Mouse (Mus musculus) limb, embryonic 12.5 days (tissue): Measurements from ENCODE around the gene Ugt1a8. TPM values are rescaled to one million over a fixed set of nuclear protein-coding genes. Genes with fewer than 3 reads are reported as not detected.
"Not testable (repeated sequence)": the region's sequence is repeated elsewhere in the genome, so short reads cannot be mapped to it uniquely, and the experiment has no call there.

Source experiments
- ATAC-seq: fragments of 200-750 bp; cut with Nextera tagmentation; 2 replicates; pipeline ENCODE4 v1.8.0; 2017; ENCODE audit warnings: low read depth, moderate TSS enrichment; ENCODE audit not compliant: insufficient number of reproducible peaks, insufficient read depth, low FRiP score, low TSS enrichment
- H3K27ac ChIP-seq: fragments of 300-500 bp; sonication (generic); 2 replicates; pipeline ENCODE4 v1.5.1; 2016; ENCODE audit warnings: mild to moderate bottlenecking, moderate library complexity
- H3K27me3 ChIP-seq: fragments of 300-500 bp; sonication (generic); 2 replicates; pipeline ENCODE4 v1.6.1; 2016; ENCODE audit warnings: mild to moderate bottlenecking, moderate library complexity
- H3K36me3 ChIP-seq: fragments of 300-500 bp; sonication (generic); 2 replicates; pipeline ENCODE4 v1.6.1; 2016; ENCODE audit warnings: mild to moderate bottlenecking, moderate library complexity
- H3K4me1 ChIP-seq: fragments of 300-500 bp; sonication (generic); replicated peaks from 2 replicates; pipeline ENCODE4 v1.6.1; 2016
- H3K4me2 ChIP-seq: fragments of 300-500 bp; sonication (generic); 2 replicates; pipeline ENCODE4 v1.6.1; 2016; ENCODE audit warnings: mild to moderate bottlenecking, moderate library complexity
- H3K4me3 ChIP-seq: fragments of 300-500 bp; sonication (generic); replicated peaks from 2 replicates; pipeline ENCODE4 v1.5.1; 2016; ENCODE audit warnings: mild to moderate bottlenecking
- H3K9ac ChIP-seq: fragments of 300-500 bp; sonication (generic); replicated peaks from 2 replicates; pipeline ENCODE4 v1.6.1; 2016; ENCODE audit warnings: mild to moderate bottlenecking, moderate library complexity
- H3K9me3 ChIP-seq: fragments of 300-500 bp; sonication (generic); 2 replicates; pipeline ENCODE4 v1.6.1; 2016; ENCODE audit warnings: mild to moderate bottlenecking, moderate library complexity
- WGBS: fragments of 180-500 bp; shearing (Covaris S2); methylation state at CpG from one replicate; pipeline ENCODE4 v1.1.7; 2016; 5-methylcytosine and 5-hydroxymethylcytosine counted together
- polyA plus RNA-seq: library from polyadenylated mRNA; unstranded; fragments of >200 nt; fragmentation: Nextera tagmentation; extraction: Ambion mirVana; gene quantifications from 2 replicates; pipeline ENCODE4 v1.2.1, GENCODE M21; 2016

Ugt1a8 gene
- polyA plus RNA-seq, 1 experiment from 2014 or later = not detected

DNA sequence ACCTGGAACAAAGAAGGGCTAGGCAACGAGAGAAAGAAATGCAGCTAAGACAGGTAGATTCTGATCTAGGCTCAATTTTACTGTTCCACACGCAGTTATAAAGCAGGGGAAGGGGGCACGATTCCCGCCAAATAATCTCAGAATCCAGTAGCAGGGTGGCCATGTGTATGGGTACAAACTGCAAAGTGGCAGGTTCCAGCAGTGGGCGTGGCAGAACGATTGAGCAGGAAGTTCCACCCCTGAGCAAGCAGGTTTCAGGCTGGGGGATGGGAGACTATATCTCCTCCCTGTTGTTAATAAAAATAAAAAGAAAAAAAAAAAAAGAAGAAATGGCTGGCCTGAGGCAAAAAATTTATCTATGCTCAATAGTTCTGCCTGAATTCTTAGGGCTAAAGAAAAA lies 25.2 kb downstream of the Ugt1a8 start:
- H3K9ac ChIP-seq, H3K4me1 ChIP-seq, H3K27me3 ChIP-seq, H3K27ac ChIP-seq, ATAC-seq, H3K4me2 ChIP-seq, H3K9me3 ChIP-seq, H3K36me3 ChIP-seq, H3K4me3 ChIP-seq: not testable (repeated sequence)
- WGBS = 90% methylated on average over 6 of the region's 6 CpGs

DNA sequence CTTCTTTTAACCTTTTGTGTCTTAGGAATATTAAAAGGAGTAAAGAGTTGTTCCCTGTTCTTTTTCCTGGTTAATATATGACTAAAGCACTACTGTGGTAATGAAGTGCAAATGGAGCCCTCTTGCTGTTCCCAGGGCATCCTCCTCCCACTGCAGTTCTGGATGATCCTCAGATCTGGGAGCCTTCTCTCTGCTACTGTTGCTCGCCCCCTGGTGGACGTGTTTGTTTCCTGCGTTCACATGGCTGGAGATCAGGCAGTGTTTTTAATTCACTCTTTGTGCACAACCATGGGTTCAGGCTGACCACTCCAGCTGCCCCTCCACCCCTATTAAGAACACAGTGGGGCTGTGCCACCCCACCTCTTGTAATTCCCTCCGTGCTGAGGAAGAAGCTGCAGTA lies 32.9 kb downstream of the Ugt1a8 start:
- not testable (repeated sequence) for H3K27me3 ChIP-seq, H3K9me3 ChIP-seq, H3K4me2 ChIP-seq, H3K36me3 ChIP-seq, H3K4me1 ChIP-seq, H3K9ac ChIP-seq, ATAC-seq, H3K4me3 ChIP-seq, H3K27ac ChIP-seq
- 20% methylated on average over 3 of the region's 4 CpGs for WGBS

DNA sequence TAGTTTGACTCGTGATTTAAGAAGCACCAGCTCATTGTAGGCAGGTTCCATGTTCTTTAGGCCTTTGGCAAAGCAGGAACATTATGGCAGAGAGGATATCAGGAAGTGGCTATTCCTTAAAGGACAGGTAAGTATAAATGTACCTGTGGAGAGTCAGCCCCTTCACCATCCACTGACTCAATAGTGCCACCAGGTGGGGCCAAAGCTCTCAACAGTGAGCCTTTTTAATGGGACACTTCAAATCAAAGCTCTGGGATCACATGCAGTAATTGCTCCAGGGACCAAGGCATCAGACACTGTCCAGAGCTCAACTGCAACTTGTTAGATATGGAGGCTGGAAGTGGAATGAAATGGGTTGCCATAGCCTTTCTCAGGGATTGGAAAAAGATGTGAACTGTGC lies 33.9 kb downstream of the Ugt1a8 start:
- not testable (repeated sequence) for H3K9me3 ChIP-seq, H3K27me3 ChIP-seq, H3K4me3 ChIP-seq, H3K27ac ChIP-seq, ATAC-seq, H3K4me1 ChIP-seq, H3K36me3 ChIP-seq, H3K9ac ChIP-seq, H3K4me2 ChIP-seq
- no CpG with 5 or more reads among the region's 1 CpGs for WGBS

DNA sequence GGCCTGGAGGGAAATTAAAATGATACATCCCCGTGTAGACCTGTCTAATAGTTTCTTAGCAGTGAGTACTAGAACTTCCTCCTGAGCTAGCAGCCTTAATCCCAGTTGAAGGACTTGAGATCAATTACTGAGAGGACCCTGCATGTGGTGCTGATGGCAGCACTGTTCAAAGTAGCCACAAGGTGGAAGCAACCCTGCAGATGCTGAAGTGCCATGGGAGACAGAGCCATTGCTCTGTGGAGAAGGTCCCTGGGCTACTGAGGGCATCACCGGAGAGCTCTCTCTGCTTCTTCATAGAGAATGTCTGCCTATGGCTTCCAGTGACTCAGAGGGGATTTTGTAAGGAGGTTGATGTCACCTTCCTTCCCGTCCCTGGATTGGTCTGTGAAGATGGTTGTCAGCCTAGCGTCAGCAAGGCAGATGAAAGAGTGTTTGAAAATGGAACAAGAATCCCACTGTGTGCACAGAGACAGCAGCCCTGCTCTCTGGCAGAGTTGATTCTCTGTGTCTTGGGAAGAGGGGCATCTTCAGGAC lies 38.3 kb downstream of the Ugt1a8 start:
- WGBS = 75% methylated on average over 4 of the region's 4 CpGs
- not testable (repeated sequence) for H3K4me2 ChIP-seq, H3K36me3 ChIP-seq, ATAC-seq, H3K4me3 ChIP-seq, H3K27ac ChIP-seq, H3K9ac ChIP-seq, H3K9me3 ChIP-seq, H3K4me1 ChIP-seq, H3K27me3 ChIP-seq

DNA sequence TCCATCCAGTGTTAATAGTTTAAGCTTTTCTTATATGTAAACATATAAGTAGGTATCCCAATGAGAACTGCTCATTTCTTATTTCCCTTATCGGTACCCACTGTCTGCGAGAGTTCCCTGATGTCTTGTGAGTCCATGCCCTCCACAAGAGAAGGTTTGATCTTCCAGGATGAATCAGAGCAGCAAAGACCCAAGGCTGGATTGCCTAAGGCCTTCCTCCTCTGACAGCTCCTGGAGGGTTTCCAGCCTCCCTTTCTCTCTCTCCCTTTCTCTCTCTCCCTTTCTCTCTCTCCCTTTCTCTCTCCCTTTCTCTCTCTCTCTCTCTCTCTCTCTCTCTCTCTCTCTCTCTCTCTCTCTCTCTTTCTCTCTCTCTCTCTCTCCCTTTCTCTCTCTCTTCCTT lies 41.5 kb downstream of the Ugt1a8 start:
- not testable (repeated sequence) for H3K27ac ChIP-seq, H3K4me1 ChIP-seq, ATAC-seq, H3K27me3 ChIP-seq, H3K9me3 ChIP-seq, H3K4me2 ChIP-seq, H3K9ac ChIP-seq, H3K4me3 ChIP-seq, H3K36me3 ChIP-seq
- whole genome bisulfite sequencing = 80% methylated on average over 2 of the region's 2 CpGs

DNA sequence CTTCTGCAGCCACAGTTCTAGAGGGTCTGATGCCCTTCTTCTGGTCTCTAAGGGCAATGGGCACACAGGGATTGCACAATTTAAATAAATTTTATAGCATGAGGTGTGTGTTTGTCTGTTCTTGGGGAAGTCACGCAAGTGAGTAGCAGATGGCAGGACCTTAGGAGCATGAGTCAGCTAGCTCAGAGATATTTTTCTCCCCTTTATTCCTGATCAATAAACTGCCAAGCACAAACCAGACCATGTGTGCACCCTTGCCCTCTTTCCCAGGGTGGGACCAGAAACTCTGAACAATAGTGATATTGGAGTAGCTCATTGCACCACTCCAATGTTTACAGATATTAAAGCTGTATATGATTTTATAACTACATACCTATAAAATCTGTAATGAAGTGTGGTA lies 42.6 kb downstream of the Ugt1a8 start:
- WGBS = 65% methylated on average over 1 of the region's 1 CpGs
- not testable (repeated sequence) for H3K27me3 ChIP-seq, H3K27ac ChIP-seq, ATAC-seq, H3K4me3 ChIP-seq, H3K4me2 ChIP-seq, H3K9ac ChIP-seq, H3K9me3 ChIP-seq, H3K4me1 ChIP-seq, H3K36me3 ChIP-seq

DNA sequence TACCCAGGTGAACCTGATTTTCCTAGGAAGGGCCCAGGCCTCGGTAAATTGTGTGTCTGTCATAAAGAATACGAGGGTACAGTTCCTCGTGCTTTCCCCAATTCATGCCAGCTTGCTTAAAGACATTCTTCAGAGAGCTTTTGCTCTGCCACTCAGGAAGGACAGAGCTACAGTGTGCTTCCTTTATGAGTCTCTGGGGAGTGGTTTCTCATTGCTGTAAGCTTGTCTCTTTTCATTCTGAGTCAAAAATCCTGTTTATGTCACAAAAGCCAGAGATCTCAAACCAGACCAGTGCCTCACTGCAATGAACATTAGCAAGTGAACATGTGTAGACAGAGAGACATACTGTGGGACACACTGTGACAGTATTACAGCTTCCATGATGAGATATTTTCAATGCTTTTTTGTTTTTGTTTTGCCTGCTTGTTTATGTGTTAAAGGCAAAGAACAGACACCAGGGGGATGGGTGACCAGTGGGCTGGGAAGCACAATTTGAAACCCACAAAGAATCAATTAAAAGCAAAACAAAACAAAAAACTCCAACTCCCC lies 46.4 kb downstream of the Ugt1a8 start:
- H3K4me1 ChIP-seq = peaks cover 5% of the 10 kb centered on the region; the same call in 1 of the 2 replicates
- no peak for ATAC-seq
- H3K9me3 ChIP-seq = no peaks in the 10 kb centered on the region
- H3K27ac ChIP-seq = no peak overlapping the region
- 52% methylated on average over 3 of the region's 3 CpGs for WGBS
- H3K4me3 ChIP-seq = no peak overlapping the region
- no peaks in the 10 kb centered on the region for H3K27me3 ChIP-seq
- H3K36me3 ChIP-seq = no peaks in the 10 kb centered on the region
- no peak overlapping the region for H3K4me2 ChIP-seq
- no peak overlapping the region for H3K9ac ChIP-seq

DNA sequence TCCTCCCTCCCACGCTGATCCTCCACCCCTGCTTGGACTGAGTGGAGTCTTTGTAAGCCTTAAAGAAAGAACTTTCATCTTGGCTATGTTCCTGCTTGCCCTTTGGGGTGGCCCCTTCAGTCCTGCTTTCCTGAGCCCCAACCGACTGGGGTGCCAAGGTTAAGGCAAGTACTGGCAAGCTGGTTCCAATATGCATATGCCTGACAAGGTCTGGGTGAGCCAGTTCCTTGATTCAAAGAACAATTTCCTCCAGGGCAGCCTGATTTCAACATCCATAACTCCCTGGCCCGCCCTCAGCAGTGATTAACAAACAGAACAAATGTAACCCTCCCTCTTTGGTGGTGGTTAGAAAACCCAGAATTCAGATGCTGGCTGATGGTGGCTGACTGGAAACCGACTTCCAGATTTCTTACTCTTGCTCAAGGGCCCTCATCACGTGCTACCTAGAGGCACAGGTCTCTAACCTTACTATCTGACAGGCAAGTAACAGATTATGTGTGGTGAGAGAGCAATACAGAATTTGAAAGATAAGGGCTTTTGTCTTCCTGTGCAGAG lies 46.9 kb downstream of the Ugt1a8 start, which contains the start of gene Ugt1a6a:
Gene Ugt1a6a, plus strand, starts transcription at position 353 of the 555 bp plus-strand sequence.
- H3K4me1 ChIP-seq, H3K27ac ChIP-seq: not testable (repeated sequence)

DNA sequence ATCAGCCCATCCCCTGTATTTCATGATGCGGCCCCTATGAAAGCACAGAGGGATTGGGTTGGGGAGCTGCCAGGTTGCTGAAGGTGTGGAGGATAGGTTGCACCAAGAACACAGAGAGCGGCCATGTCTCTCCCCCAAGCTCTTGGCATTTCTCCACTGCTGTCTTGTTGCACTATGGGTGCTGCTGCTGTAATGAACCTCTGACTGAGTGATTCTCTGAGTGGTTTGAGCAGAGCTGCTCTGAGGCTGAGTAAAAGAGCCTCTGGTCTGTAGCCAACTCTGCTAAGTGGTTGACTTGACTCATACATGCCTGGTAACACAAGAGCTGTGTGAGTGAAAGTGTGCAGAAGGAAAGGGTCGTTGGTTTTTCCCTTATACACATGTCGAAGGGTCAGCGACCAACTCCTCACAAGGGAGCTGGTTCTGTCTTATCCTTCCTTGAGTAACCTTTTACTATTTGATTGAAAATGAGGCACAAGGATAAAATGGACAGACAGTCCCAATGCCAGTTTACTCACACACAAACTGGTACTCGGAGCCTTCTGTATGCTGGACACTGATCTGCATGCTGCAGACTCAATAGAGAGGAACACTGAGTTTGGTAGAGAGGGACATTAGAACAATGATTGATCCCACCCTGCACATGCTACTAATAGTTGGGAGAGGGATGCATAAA lies 47.8 kb downstream of the Ugt1a8 start:
- H3K27me3 ChIP-seq, H3K4me2 ChIP-seq, H3K4me1 ChIP-seq, H3K9ac ChIP-seq, H3K4me3 ChIP-seq, H3K36me3 ChIP-seq, ATAC-seq, H3K27ac ChIP-seq, H3K9me3 ChIP-seq: not testable (repeated sequence)
- 93% methylated on average over 6 of the region's 6 CpGs for WGBS

More for the DNA sequence above, 46.9 kb downstream of the Ugt1a8 start, which contains the start of gene Ugt1a6a:
- ATAC-seq, H3K4me3 ChIP-seq, H3K9me3 ChIP-seq, H3K27me3 ChIP-seq, H3K36me3 ChIP-seq, H3K9ac ChIP-seq, H3K4me2 ChIP-seq: not testable (repeated sequence)
- 56% methylated on average over 5 of the region's 5 CpGs for WGBS

DNA sequence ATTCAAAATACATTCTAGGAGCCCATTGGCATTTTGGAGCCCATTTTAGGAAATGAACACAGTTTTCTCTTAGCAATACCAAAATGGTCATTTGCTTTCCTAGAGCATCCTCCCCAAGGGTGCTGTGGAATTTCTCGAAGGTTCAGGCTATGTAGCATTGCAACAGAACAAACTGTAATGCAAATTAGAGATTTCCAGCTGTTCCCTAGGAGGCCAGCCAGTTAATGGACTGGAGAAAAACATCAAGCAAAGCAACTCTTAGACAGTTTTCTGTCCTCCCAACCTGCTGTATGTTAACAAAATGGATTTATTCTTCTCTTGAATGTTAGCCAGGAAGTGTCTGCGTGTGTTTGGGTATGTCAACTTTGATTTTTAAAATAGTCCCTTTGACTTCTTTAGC lies 49.0 kb downstream of the Ugt1a8 start:
- Histone ChIP-seq H3K9ac (no peak overlapping the region), H3K4me1 (peaks cover 5% of the 10 kb centered on the region; the same call in 1 of the 2 replicates), H3K4me3 (no peak overlapping the region), H3K27me3 (no peaks in the 10 kb centered on the region), H3K27ac (no peak overlapping the region), H3K36me3 (no peaks in the 10 kb centered on the region), H3K4me2 (no peak overlapping the region), H3K9me3 (no peaks in the 10 kb centered on the region)
- 71% methylated on average over 2 of the region's 2 CpGs for WGBS
- no peak for ATAC-seq

DNA sequence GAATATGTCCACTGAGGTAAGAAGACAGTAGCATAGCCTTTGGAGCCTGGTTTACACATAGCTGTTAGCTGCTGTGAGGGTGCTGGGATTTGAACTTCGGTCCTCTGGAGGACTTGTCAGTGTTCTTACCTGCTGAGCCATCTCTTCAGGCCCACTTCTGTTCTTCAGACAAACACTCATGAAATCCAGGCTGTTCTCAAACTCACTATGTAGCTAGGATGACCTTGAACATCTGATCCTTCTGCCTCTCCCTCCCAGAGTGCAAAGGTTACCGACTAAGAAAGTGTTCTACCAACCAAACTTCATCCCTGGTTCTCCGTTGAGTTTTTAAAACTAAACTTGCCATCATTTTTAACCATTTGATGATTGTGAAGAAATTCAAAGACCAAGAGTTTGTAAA lies 49.7 kb downstream of the Ugt1a8 start:
- Histone ChIP-seq H3K27me3 (no peaks in the 10 kb centered on the region), H3K9ac (no peak overlapping the region), H3K4me3 (no peak overlapping the region), H3K4me2 (no peak overlapping the region), H3K36me3 (no peaks in the 10 kb centered on the region), H3K4me1 (peaks cover 5% of the 10 kb centered on the region; the same call in 1 of the 2 replicates), H3K9me3 (no peaks in the 10 kb centered on the region), H3K27ac (no peak overlapping the region)
- no peak for ATAC-seq
- 88% methylated on average over 3 of the region's 3 CpGs for WGBS
